Mouse (Mus musculus): ENCODE measurements at regions not wholly inside any gene's neighbourhood (a gene's known extent, or its start where the extent isn't known, plus 50 kb on each side); places are given as distances from the start of the nearest gene placed in this dataset.

GRCm38 (mm10) chr7:90049831-90050237 is 69.1 kb upstream of the Eed start:
- Histone ChIP-seq H3K4me3 (ENCODE audit: low read depth, low read length) (no peak overlapping the region), H3K9me3 (ENCODE audit: control insufficient read depth, low read length) (no peaks in the 10 kb centered on the region), H3K36me3 (ENCODE audit: control insufficient read depth, insufficient read depth, low read length) (no peaks in the 10 kb centered on the region), H3K27ac (ENCODE audit: low read depth, low read length) (no peak overlapping the region), H3K4me1 (replicated peaks; ENCODE audit: control insufficient read depth, insufficient read depth, low read length) (peaks cover 42% of the 10 kb centered on the region), H3K9ac (ENCODE audit: low read depth, low read length) (no peak overlapping the region), H3K27me3 (replicated peaks; ENCODE audit: control insufficient read depth, insufficient read depth, low read length) (no peaks in the 10 kb centered on the region), H3K4me2 (no peak overlapping the region)
- ATAC-seq (replicated peaks; ENCODE audit: low FRiP score) = no peak
- 87% methylated on average over 8 of the region's 8 CpGs for WGBS
- no peak for DNase-seq (ENCODE audit: low spot score)

DNA sequence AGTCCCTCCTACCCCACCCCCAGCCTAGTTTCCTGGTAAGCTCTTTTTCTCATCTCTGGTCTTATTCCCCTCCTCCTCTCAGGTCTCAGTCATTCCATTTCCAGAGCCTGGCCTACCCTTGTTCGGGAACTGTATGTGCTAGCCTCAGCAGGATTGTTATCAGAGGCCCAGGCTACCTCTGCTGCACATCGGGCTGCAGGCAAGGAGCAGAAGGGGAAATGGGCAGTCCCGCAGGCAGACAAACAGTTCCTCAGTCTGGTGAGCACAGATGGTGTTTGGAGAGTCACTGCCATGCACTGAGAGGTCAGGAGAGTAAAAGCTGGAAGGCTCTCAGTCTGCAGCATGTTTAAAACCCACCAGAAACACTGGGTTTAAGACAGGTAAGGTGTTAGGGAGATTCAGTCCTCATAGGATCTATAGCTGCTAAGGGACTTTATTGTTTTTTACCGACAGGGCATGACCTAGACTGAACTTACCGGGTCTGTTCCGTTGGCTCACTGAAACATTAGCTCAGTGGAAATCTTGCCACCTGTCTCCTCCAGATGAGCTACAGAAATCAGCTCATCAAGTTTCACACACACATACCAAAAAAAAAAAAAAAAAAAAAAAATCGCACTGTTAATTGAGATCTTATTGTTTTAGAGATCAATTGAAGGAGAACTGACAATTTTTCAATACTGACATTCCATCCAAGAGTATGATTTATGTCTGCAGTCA is 74.2 kb upstream of the Eed start:
- peak overlapping the region; percentile 2; the same call in 1 of the 2 replicates for H3K27ac ChIP-seq (ENCODE audit: low read depth, low read length)
- H3K36me3 ChIP-seq (ENCODE audit: control insufficient read depth, insufficient read depth, low read length) = no peaks in the 10 kb centered on the region
- no peaks in the 10 kb centered on the region for H3K9me3 ChIP-seq (ENCODE audit: control insufficient read depth, low read length)
- peaks cover 43% of the 10 kb centered on the region for H3K4me1 ChIP-seq (replicated peaks; ENCODE audit: control insufficient read depth, insufficient read depth, low read length)
- DNase-seq (ENCODE audit: low spot score) = no peak
- peak overlapping the region; percentile 21; the same call in 1 of the 2 replicates for H3K9ac ChIP-seq (ENCODE audit: low read depth, low read length)
- no peaks in the 10 kb centered on the region for H3K27me3 ChIP-seq (replicated peaks; ENCODE audit: control insufficient read depth, insufficient read depth, low read length)
- H3K4me3 ChIP-seq (ENCODE audit: low read depth, low read length) = no peak overlapping the region
- H3K4me2 ChIP-seq = peak overlapping the region; percentile 37
- WGBS = 36% methylated on average over 7 of the region's 7 CpGs
- peak; percentile 70 for ATAC-seq (replicated peaks; ENCODE audit: low FRiP score)

DNA sequence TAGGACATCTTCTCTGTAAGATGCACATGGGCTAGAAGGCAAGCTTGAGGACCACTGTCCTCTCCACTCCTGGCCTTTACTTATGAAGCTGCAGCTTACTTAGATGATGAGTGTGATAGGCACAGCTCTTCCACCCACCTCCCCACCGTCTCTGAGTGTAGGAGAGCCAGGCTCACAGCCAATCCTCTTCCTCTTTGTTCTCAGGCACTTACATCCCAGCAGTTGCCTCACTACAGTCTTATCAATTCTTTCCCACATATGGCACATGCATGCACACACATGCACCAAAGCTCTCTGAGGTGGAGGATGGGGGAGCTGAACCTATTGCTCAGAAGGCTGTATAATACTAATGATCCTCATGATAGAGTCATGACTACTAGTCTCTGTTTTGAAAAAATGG is 72.1 kb upstream of the Picalm start:
- Histone ChIP-seq H3K9ac (ENCODE audit: low read depth, low read length) (no peak overlapping the region), H3K4me1 (replicated peaks; ENCODE audit: control insufficient read depth, insufficient read depth, low read length) (peaks cover 62% of the 10 kb centered on the region), H3K27ac (ENCODE audit: low read depth, low read length) (no peak overlapping the region), H3K36me3 (ENCODE audit: control insufficient read depth, insufficient read depth, low read length) (no peaks in the 10 kb centered on the region), H3K27me3 (replicated peaks; ENCODE audit: control insufficient read depth, insufficient read depth, low read length) (no peaks in the 10 kb centered on the region), H3K9me3 (ENCODE audit: control insufficient read depth, low read length) (no peaks in the 10 kb centered on the region), H3K4me3 (ENCODE audit: low read depth, low read length) (no peak overlapping the region), H3K4me2 (no peak overlapping the region)
- 37% methylated on average over 1 of the region's 1 CpGs for WGBS
- DNase-seq (ENCODE audit: low spot score) (no peak), ATAC-seq (replicated peaks; ENCODE audit: low FRiP score) (no peak)

DNA sequence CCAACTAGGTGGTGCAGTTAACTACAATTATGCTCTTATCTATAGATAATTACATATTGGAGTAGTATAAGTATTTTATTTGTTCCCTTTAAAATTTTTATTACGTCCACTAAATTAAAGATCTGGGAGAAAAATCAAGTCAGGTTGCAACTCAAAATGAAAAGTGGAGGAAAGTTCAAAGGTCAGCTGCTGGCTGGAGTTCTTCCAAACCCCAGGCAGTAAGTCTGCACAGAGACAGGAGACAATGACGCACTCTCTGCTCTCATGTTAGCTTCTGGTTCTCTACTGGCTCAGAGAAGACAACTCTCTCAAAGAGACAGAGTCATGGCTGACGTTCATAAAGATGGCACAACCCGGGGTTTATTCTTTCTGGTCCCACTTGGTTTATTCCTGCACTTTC is 71.4 kb upstream of the Picalm start:
- no peak overlapping the region for H3K9ac ChIP-seq (ENCODE audit: low read depth, low read length)

DNA sequence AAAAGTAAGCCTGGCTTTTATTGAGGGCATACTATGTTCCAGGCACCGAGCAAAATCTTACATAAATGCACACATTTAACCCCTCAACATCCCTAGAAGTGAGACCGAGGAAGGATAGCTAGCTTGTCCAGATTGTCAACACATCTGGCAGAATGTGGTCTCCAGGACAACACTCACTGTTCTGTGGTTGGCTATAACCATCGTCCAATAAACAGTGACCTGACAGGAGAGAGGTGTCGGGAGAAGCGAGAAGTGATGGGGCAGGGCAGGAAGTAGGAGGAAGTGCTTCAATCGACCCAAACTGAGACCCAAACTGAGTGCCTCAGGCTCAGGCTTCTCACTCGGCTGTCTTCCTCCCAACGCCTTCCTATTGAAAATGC is 70.8 kb upstream of the Picalm start:
- peak overlapping the region; percentile 87 for H3K27ac ChIP-seq (ENCODE audit: low read depth, low read length)
- peaks cover 68% of the 10 kb centered on the region for H3K4me1 ChIP-seq (replicated peaks; ENCODE audit: control insufficient read depth, insufficient read depth, low read length)
- H3K9me3 ChIP-seq (ENCODE audit: control insufficient read depth, low read length) = no peaks in the 10 kb centered on the region
- ATAC-seq (replicated peaks; ENCODE audit: low FRiP score) = no peak
- H3K4me2 ChIP-seq = no peak overlapping the region; the same call in 1 of the 2 replicates
- H3K36me3 ChIP-seq (ENCODE audit: control insufficient read depth, insufficient read depth, low read length) = no peaks in the 10 kb centered on the region
- DNase-seq (ENCODE audit: low spot score) = no peak
- peak overlapping the region; percentile 41; the same call in 1 of the 2 replicates for H3K9ac ChIP-seq (ENCODE audit: low read depth, low read length)
- WGBS = 56% methylated on average over 8 of the region's 8 CpGs
- H3K4me3 ChIP-seq (ENCODE audit: low read depth, low read length) = no peak overlapping the region
- no peaks in the 10 kb centered on the region for H3K27me3 ChIP-seq (replicated peaks; ENCODE audit: control insufficient read depth, insufficient read depth, low read length)

More for the DNA sequence above, 71.4 kb upstream of the Picalm start:
- no peak overlapping the region for H3K4me2 ChIP-seq
- peaks cover 67% of the 10 kb centered on the region for H3K4me1 ChIP-seq (replicated peaks; ENCODE audit: control insufficient read depth, insufficient read depth, low read length)
- no peak overlapping the region for H3K4me3 ChIP-seq (ENCODE audit: low read depth, low read length)
- DNase-seq (ENCODE audit: low spot score) = no peak
- H3K27me3 ChIP-seq (replicated peaks; ENCODE audit: control insufficient read depth, insufficient read depth, low read length) = no peaks in the 10 kb centered on the region
- H3K9me3 ChIP-seq (ENCODE audit: control insufficient read depth, low read length) = no peaks in the 10 kb centered on the region
- 84% methylated on average over 4 of the region's 4 CpGs for WGBS
- no peak for ATAC-seq (replicated peaks; ENCODE audit: low FRiP score)
- no peaks in the 10 kb centered on the region for H3K36me3 ChIP-seq (ENCODE audit: control insufficient read depth, insufficient read depth, low read length)
- no peak overlapping the region for H3K27ac ChIP-seq (ENCODE audit: low read depth, low read length)

DNA sequence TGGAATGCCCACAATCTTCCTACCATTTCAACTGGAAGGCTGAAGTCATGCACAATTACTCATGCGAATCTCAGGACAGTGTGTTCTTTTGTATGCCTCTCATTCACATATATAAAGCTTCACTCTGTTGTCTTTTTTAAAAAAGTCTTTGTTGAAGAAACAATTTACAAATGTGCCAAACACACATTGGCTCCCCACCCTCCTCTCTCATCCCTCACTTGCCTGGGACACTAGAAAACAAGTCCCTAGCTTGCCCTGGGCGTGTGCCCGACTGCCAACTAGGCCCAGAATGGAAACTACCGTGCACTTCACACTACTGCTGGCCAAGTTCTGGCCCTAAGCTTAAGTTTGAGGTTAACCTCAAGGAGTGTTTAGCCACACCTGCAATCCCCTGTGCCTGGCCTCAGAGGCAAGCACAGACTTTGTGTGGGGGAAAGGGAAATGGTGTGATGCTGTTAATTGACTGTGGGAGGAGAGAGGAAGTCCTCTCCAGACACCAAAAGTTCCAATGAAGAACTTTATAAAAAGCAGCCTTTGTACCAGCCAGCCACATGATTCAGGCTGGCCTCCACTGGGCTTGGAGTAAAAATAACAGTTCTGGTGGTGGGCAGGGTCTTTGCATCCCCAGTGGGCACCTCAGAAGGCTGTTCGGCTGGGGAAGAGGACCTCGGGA is 70.2 kb upstream of the Picalm start:
- Histone ChIP-seq H3K4me2 (peak overlapping the region; percentile 62), H3K9me3 (ENCODE audit: control insufficient read depth, low read length) (no peaks in the 10 kb centered on the region), H3K9ac (ENCODE audit: low read depth, low read length) (peak overlapping the region; percentile 41), H3K27ac (ENCODE audit: low read depth, low read length) (peak overlapping the region; percentile 87), H3K36me3 (ENCODE audit: control insufficient read depth, insufficient read depth, low read length) (no peaks in the 10 kb centered on the region), H3K27me3 (replicated peaks; ENCODE audit: control insufficient read depth, insufficient read depth, low read length) (no peaks in the 10 kb centered on the region), H3K4me3 (ENCODE audit: low read depth, low read length) (peak overlapping the region; percentile 35), H3K4me1 (replicated peaks; ENCODE audit: control insufficient read depth, insufficient read depth, low read length) (peaks cover 70% of the 10 kb centered on the region)
- 47% methylated on average over 6 of the region's 6 CpGs for WGBS
- DNase-seq (ENCODE audit: low spot score) = no peak
- ATAC-seq (replicated peaks; ENCODE audit: low FRiP score) = no peak

- H3K36me3 ChIP-seq (ENCODE audit: control insufficient read depth, insufficient read depth, low read length) = no peaks in the 10 kb centered on the region
- H3K4me3 ChIP-seq (ENCODE audit: low read depth, low read length) = peak overlapping the region; percentile 35
- DNase-seq (ENCODE audit: low spot score) = peak; percentile 60
- peak overlapping the region; percentile 87 for H3K27ac ChIP-seq (ENCODE audit: low read depth, low read length)
- peaks cover 69% of the 10 kb centered on the region for H3K4me1 ChIP-seq (replicated peaks; ENCODE audit: control insufficient read depth, insufficient read depth, low read length)
- H3K4me2 ChIP-seq = peak overlapping the region; percentile 62
- whole genome bisulfite sequencing = 36% methylated on average over 16 of the region's 16 CpGs
- no peaks in the 10 kb centered on the region for H3K9me3 ChIP-seq (ENCODE audit: control insufficient read depth, low read length)
- peak; percentile 89 for ATAC-seq (replicated peaks; ENCODE audit: low FRiP score)
- no peaks in the 10 kb centered on the region for H3K27me3 ChIP-seq (replicated peaks; ENCODE audit: control insufficient read depth, insufficient read depth, low read length)
- H3K9ac ChIP-seq (ENCODE audit: low read depth, low read length) = peak overlapping the region; percentile 41
Observed at GRCm38 (mm10) chr7:90060343-90061175, 69.5 kb upstream of the Picalm start.

GRCm38 (mm10) chr7:90061701-90062100 is 68.3 kb upstream of the Picalm start:
- Histone ChIP-seq H3K4me3 (ENCODE audit: low read depth, low read length) (no peak overlapping the region), H3K9me3 (ENCODE audit: control insufficient read depth, low read length) (no peaks in the 10 kb centered on the region), H3K27ac (ENCODE audit: low read depth, low read length) (no peak overlapping the region), H3K9ac (ENCODE audit: low read depth, low read length) (no peak overlapping the region), H3K4me2 (peak overlapping the region; percentile 62), H3K4me1 (replicated peaks; ENCODE audit: control insufficient read depth, insufficient read depth, low read length) (peaks cover 74% of the 10 kb centered on the region), H3K27me3 (replicated peaks; ENCODE audit: control insufficient read depth, insufficient read depth, low read length) (no peaks in the 10 kb centered on the region), H3K36me3 (ENCODE audit: control insufficient read depth, insufficient read depth, low read length) (no peaks in the 10 kb centered on the region)
- no peak for DNase-seq (ENCODE audit: low spot score)
- 78% methylated on average over 7 of the region's 7 CpGs for WGBS
- no peak for ATAC-seq (replicated peaks; ENCODE audit: low FRiP score)

Data from liver, embryonic 11.5 days (tissue).